Mouse (Mus musculus): ENCODE data around the gene Pawr. TPM values are rescaled to one million over a fixed set of nuclear protein-coding genes. Genes with fewer than 3 reads are reported as not detected.
"Not testable (repeated sequence)": the region's sequence is repeated elsewhere in the genome, so short reads cannot be mapped to it uniquely, and the experiment has no call there.

Pawr gene
- polyA plus RNA-seq, 1 experiment = 2.2 TPM

- no peak for TF ChIP-seq GATA1 (IDR thresholded peaks at IDR 0.05; ENCODE audit: borderline replicate concordance, low read length)
- TF ChIP-seq FLI1 (IDR thresholded peaks at IDR 0.05; ENCODE audit: low read length) = no peak
- Histone ChIP-seq H3K4me3 (replicated peaks) (no peak overlapping the region), H3K4me1 (no peaks in the 10 kb centered on the region), H3K36me3 (replicated peaks; ENCODE audit: low read length) (no peaks in the 10 kb centered on the region), H3K27me3 (replicated peaks) (no peaks in the 10 kb centered on the region), H3K9me3 (no peaks in the 10 kb centered on the region)
Observed at GRCm38 (mm10) chr10:108409529-108409928, 77.6 kb downstream of the Pawr start.

GRCm38 (mm10) chr10:108414936-108415635 is 83.2 kb downstream of the Pawr start:
- H3K4me1 ChIP-seq = no peaks in the 10 kb centered on the region
- no peaks in the 10 kb centered on the region for H3K36me3 ChIP-seq (replicated peaks; ENCODE audit: low read length)
- no peak overlapping the region for H3K4me3 ChIP-seq (replicated peaks)
- no peaks in the 10 kb centered on the region for H3K9me3 ChIP-seq
- TF ChIP-seq FLI1 (IDR thresholded peaks at IDR 0.05; ENCODE audit: low read length) = no peak
- TF ChIP-seq GATA1 (IDR thresholded peaks at IDR 0.05; ENCODE audit: borderline replicate concordance, low read length) = no peak
- no peaks in the 10 kb centered on the region for H3K27me3 ChIP-seq (replicated peaks)

GRCm38 (mm10) chr10:108417448-108417847 is 85.5 kb downstream of the Pawr start:
- Histone ChIP-seq H3K9me3 (no peaks in the 10 kb centered on the region), H3K4me3 (replicated peaks) (no peak overlapping the region), H3K4me1 (no peaks in the 10 kb centered on the region), H3K36me3 (replicated peaks; ENCODE audit: low read length) (no peaks in the 10 kb centered on the region), H3K27me3 (replicated peaks) (no peaks in the 10 kb centered on the region)
- TF ChIP-seq FLI1 (IDR thresholded peaks at IDR 0.05; ENCODE audit: low read length) (no peak), GATA1 (IDR thresholded peaks at IDR 0.05; ENCODE audit: borderline replicate concordance, low read length) (no peak)

GRCm38 (mm10) chr10:108430553-108430952 is 98.6 kb downstream of the Pawr start:
- Histone ChIP-seq H3K4me3 (replicated peaks) (no peak overlapping the region), H3K36me3 (replicated peaks; ENCODE audit: low read length) (no peaks in the 10 kb centered on the region)
- no peak for TF ChIP-seq GATA1 (IDR thresholded peaks at IDR 0.05; ENCODE audit: borderline replicate concordance, low read length)
- TF ChIP-seq FLI1 (IDR thresholded peaks at IDR 0.05; ENCODE audit: low read length) = no peak

GRCm38 (mm10) chr10:108432194-108432593 is 100.3 kb downstream of the Pawr start:
- Histone ChIP-seq H3K9me3 (no peaks in the 10 kb centered on the region), H3K4me1 (no peaks in the 10 kb centered on the region), H3K36me3 (replicated peaks; ENCODE audit: low read length) (no peaks in the 10 kb centered on the region), H3K4me3 (replicated peaks) (no peak overlapping the region), H3K27me3 (replicated peaks) (no peaks in the 10 kb centered on the region)
- TF ChIP-seq FLI1 (IDR thresholded peaks at IDR 0.05; ENCODE audit: low read length) = no peak
- TF ChIP-seq GATA1 (IDR thresholded peaks at IDR 0.05; ENCODE audit: borderline replicate concordance, low read length) = no peak

More at GRCm38 (mm10) chr10:108430553-108430952, 98.6 kb downstream of the Pawr start:
- Histone ChIP-seq H3K9me3 (no peaks in the 10 kb centered on the region), H3K27me3 (replicated peaks) (no peaks in the 10 kb centered on the region), H3K4me1 (no peaks in the 10 kb centered on the region)

GRCm38 (mm10) chr10:108433976-108434375 is 102.1 kb downstream of the Pawr start:
- H3K36me3 ChIP-seq (replicated peaks; ENCODE audit: low read length) = no peaks in the 10 kb centered on the region
- H3K27me3 ChIP-seq (replicated peaks) = no peaks in the 10 kb centered on the region
- no peaks in the 10 kb centered on the region for H3K9me3 ChIP-seq
- H3K4me1 ChIP-seq = no peaks in the 10 kb centered on the region
- H3K4me3 ChIP-seq (replicated peaks) = no peak overlapping the region
- TF ChIP-seq FLI1 (IDR thresholded peaks at IDR 0.05; ENCODE audit: low read length) (no peak), GATA1 (IDR thresholded peaks at IDR 0.05; ENCODE audit: borderline replicate concordance, low read length) (no peak)

- no peaks in the 10 kb centered on the region for H3K36me3 ChIP-seq (replicated peaks; ENCODE audit: low read length)
- H3K4me1 ChIP-seq = no peaks in the 10 kb centered on the region
- no peak overlapping the region for H3K4me3 ChIP-seq (replicated peaks)
- no peaks in the 10 kb centered on the region for H3K9me3 ChIP-seq
- H3K27me3 ChIP-seq (replicated peaks) = no peaks in the 10 kb centered on the region
- TF ChIP-seq GATA1 (IDR thresholded peaks at IDR 0.05; ENCODE audit: borderline replicate concordance, low read length) = no peak
- no peak for TF ChIP-seq FLI1 (IDR thresholded peaks at IDR 0.05; ENCODE audit: low read length)
Observed at GRCm38 (mm10) chr10:108435616-108436015, 103.7 kb downstream of the Pawr start.

- H3K36me3 ChIP-seq (replicated peaks; ENCODE audit: low read length) = no peaks in the 10 kb centered on the region
- no peak for TF ChIP-seq GATA1 (IDR thresholded peaks at IDR 0.05; ENCODE audit: borderline replicate concordance, low read length)
- TF ChIP-seq FLI1 (IDR thresholded peaks at IDR 0.05; ENCODE audit: low read length) = no peak
- no peaks in the 10 kb centered on the region for H3K4me1 ChIP-seq
- H3K9me3 ChIP-seq = no peaks in the 10 kb centered on the region
- H3K4me3 ChIP-seq (replicated peaks) = no peak overlapping the region
- H3K27me3 ChIP-seq (replicated peaks) = no peaks in the 10 kb centered on the region
Observed at GRCm38 (mm10) chr10:108436365-108436764, 104.4 kb downstream of the Pawr start.

- H3K4me1 ChIP-seq; H3K4me3 ChIP-seq (replicated peaks); H3K36me3 ChIP-seq (replicated peaks; ENCODE audit: low read length); H3K9me3 ChIP-seq; H3K27me3 ChIP-seq (replicated peaks): not testable (repeated sequence)
Observed at GRCm38 (mm10) chr10:108440251-108440650, 108.3 kb downstream of the Pawr start.

- peaks cover 19% of the 10 kb centered on the region for H3K4me1 ChIP-seq
- no peak for TF ChIP-seq GATA1 (IDR thresholded peaks at IDR 0.05; ENCODE audit: borderline replicate concordance, low read length)
- TF ChIP-seq FLI1 (IDR thresholded peaks at IDR 0.05; ENCODE audit: low read length) = no peak
- no peak overlapping the region for H3K4me3 ChIP-seq (replicated peaks)
- no peaks in the 10 kb centered on the region for H3K36me3 ChIP-seq (replicated peaks; ENCODE audit: low read length)
- H3K9me3 ChIP-seq = no peaks in the 10 kb centered on the region
- peaks cover 2% of the 10 kb centered on the region for H3K27me3 ChIP-seq (replicated peaks)
Observed at GRCm38 (mm10) chr10:108443931-108444876, 112.3 kb downstream of the Pawr start.

All from megakaryocyte, embryonic 14.5 days (primary cell).